Mouse (Mus musculus) embryonic fibroblast, embryonic 13.5 days (primary cell): ENCODE data around the gene Nlrx1.

Source experiments
- CTCF ChIP-seq: IDR thresholded peaks from 2 replicates; pipeline ENCODE4 v1.5.1; 2011; ENCODE audit warnings: mild to moderate bottlenecking, control low read depth, low read length, moderate library complexity, borderline replicate concordance; ENCODE audit not compliant: insufficient read depth
- POLR2A ChIP-seq: IDR thresholded peaks from 2 replicates; pipeline ENCODE4 v1.6.1; 2011; ENCODE audit warnings: low read depth, mild to moderate bottlenecking, control low read depth, low read length, moderate library complexity

- no peak for TF ChIP-seq POLR2A
- TF ChIP-seq CTCF = no peak
These were observed 38.8 kb upstream of the Nlrx1 start for GRCm38 (mm10) chr9:44307248-44307647.
